10 mouse cellular contexts compared by ENCODE assay signal in the genomic region with DNA sequence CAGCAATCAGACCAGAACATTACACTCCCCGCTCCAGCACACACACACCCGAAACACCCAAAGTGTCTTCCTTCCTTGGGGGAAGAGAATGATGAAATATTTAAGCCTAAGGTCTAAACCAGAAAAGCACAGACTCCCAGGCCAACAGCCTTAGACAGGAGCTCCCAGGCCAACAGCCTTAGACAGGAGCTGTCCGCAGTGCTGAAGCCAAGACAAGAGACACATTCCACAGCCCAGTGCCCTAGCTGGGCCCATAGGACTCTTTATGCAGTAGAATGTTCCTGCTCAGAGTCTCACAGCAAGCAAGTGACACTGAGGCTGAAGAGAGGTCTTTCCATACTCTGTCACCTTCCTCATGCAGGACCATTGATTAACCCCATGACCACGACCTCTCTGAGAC.
DNase-seq lines count a peak whose midpoint lies in the region; ATAC-seq lines count a peak whose summit lies in the region.
"Had no signal": no experiment of that assay in that cellular context is flagged by ENCODE, and none has a peak within 500 bp of the region (broad histone marks: within the 10 kb centered on the region; RNA-seq: fewer than 3 reads in every experiment).

No protein-coding gene starts in this region.

- H3K4me1 ChIP-seq in neural tube, embryonic 15.5 days, result no peaks in the 10 kb centered on the region
- H3K4me1 ChIP-seq: heart, embryonic 15.5 days had no signal

- DNase-seq in gastrocnemius, postnatal 14 days, result peak; percentile 26
- no peak for DNase-seq in gastrocnemius, postnatal 36 days
- DNase-seq in neural tube, embryonic 10.5 days (ENCODE audit: extremely low spot score, low spot score), result peak; percentile 57
- peak; percentile 54 to 71 for DNase-seq in heart, postnatal 10 days
- DNase-seq in retina, embryonic 14.5 days (ENCODE audit: low spot score), result peak; percentile 69
- no peak for DNase-seq in layer of hippocampus, postnatal 36 days
- DNase-seq in layer of hippocampus, postnatal 25 days (ENCODE audit: extremely low spot score in 1 of 2, low spot score in 1 of 2), result no peak
- DNase-seq: cerebellum, adult 18-20 months had no signal

- no peaks in the 10 kb centered on the region for H3K9me3 ChIP-seq in neural tube, embryonic 15.5 days (replicated peaks)
- H3K9me3 ChIP-seq: heart, embryonic 15.5 days had no signal

- H3K9ac ChIP-seq in neural tube, embryonic 15.5 days (replicated peaks), result no peak overlapping the region
- H3K9ac ChIP-seq: heart, embryonic 15.5 days had no signal

- no peak overlapping the region for H3K4me2 ChIP-seq in neural tube, embryonic 15.5 days
- H3K4me2 ChIP-seq: heart, embryonic 15.5 days had no signal

- no peak overlapping the region for H3K27ac ChIP-seq in neural tube, embryonic 15.5 days (replicated peaks)
- H3K27ac ChIP-seq: heart, embryonic 15.5 days had no signal

- H3K36me3 ChIP-seq in neural tube, embryonic 15.5 days, result no peaks in the 10 kb centered on the region; the same call in 1 of the 2 replicates
- H3K36me3 ChIP-seq: heart, embryonic 15.5 days had no signal

- no peak overlapping the region for H3K4me3 ChIP-seq in neural tube, embryonic 15.5 days (replicated peaks)
- H3K4me3 ChIP-seq: heart, embryonic 15.5 days had no signal

- 70% methylated on average over 4 of the region's 4 CpGs for WGBS in neural tube, embryonic 15.5 days

- H3K27me3 ChIP-seq in neural tube, embryonic 15.5 days (replicated peaks), result no peaks in the 10 kb centered on the region
- H3K27me3 ChIP-seq: heart, embryonic 15.5 days had no signal

- intact Hi-C loops in gastrocnemius, postnatal 14 days (cut with DNase I; ENCODE audit: low total_unique reads), result no loop called here
- intact Hi-C loops in gastrocnemius, postnatal 36 days (cut with DNase I), result no loop called here
- intact Hi-C loops in heart, postnatal 10 days (cut with DNase I), result no loop called here

- ATAC-seq in neural tube, embryonic 15.5 days (ENCODE audit: low FRiP score), result no peak

Comparison
In these comparisons a context has a peak if more than half of its experiments do, and no peak if none do; other contexts are left out.
1. DNase-seq: peak in gastrocnemius, postnatal 14 days (single experiment), neural tube, embryonic 10.5 days (single experiment), heart, postnatal 10 days (2 of 2) and retina, embryonic 14.5 days (single experiment); none in gastrocnemius, postnatal 36 days (0 of 2), layer of hippocampus, postnatal 36 days (0 of 2) and layer of hippocampus, postnatal 25 days (0 of 2).